Mouse (Mus musculus): Measurements from ENCODE around the gene Slco3a1. TPM values are rescaled to one million over a fixed set of nuclear protein-coding genes. Genes with fewer than 3 reads are reported as not detected.

Slco3a1 gene
- total and polyA plus RNA-seq, 3 experiments = 0.04 to 0.35 TPM; not detected in 1

- Histone ChIP-seq H3K36me3 (replicated peaks in 1 of 2; ENCODE audit: control insufficient read depth in 1 of 2, insufficient read depth in 1 of 2, low read length in 1 of 2) (no peaks in the 10 kb centered on the region), H3K4me1 (ENCODE audit: control insufficient read depth in 1 of 2, insufficient read depth in 2 of 2) (no peaks in the 10 kb centered on the region), H3K79me2 (replicated peaks; ENCODE audit: control insufficient read depth, extremely low read depth, insufficient read depth, poor library complexity, severe bottlenecking) (no peaks in the 10 kb centered on the region), H3K27ac (ENCODE audit: insufficient read depth, low read depth) (no peak overlapping the region), H3K4me2 (ENCODE audit: insufficient read depth, low read depth, poor library complexity, severe bottlenecking) (no peak overlapping the region), H3K9me3 (replicated peaks; ENCODE audit: low read length) (no peaks in the 10 kb centered on the region), H3K9ac (ENCODE audit: insufficient read depth, low read depth) (no peak overlapping the region), H3K4me3 (replicated peaks in 1 of 3; ENCODE audit: low read depth in 2 of 3, low read length in 2 of 3, poor library complexity in 1 of 3) (no peak overlapping the region), H3K27me3 (replicated peaks) (peaks cover 77% of the 10 kb centered on the region)
- no peak for DNase-seq (ENCODE audit: extremely low read depth)
- TF ChIP-seq MEF2A (IDR thresholded peaks at IDR 0.05; ENCODE audit: borderline replicate concordance, low read depth, low read length) (no peak), ETS1 (conservative IDR thresholded peaks at IDR 0.05; ENCODE audit: low read depth, low read length) (no peak), MAX (IDR thresholded peaks at IDR 0.05; ENCODE audit: low read length) (no peak), POLR2A (IDR thresholded peaks at IDR 0.05; ENCODE audit: low read depth, low read length) (no peak), HCFC1 (IDR thresholded peaks at IDR 0.05; ENCODE audit: low read depth, low read length) (no peak), USF2 (conservative IDR thresholded peaks at IDR 0.05; ENCODE audit: low read depth, low read length) (no peak), JUND (conservative IDR thresholded peaks at IDR 0.05; ENCODE audit: low read depth, low read length) (no peak)
- in situ Hi-C loops (cut with MboI; ENCODE audit: low pct_ligation_motif_present, low pct_unique_long_range_greater_than_20kb, low sequenced_read_pairs) (no loop called here), dilution Hi-C loops (cut with MboI; ENCODE audit: extremely low pct_ligation_motif_present, extremely low pct_unique_long_range_greater_than_20kb, low sequenced_read_pairs) (no loop called here)
Observed at GRCm38 (mm10) chr7:74311536-74311935, 243.0 kb downstream of the Slco3a1 start.

- Histone ChIP-seq H3K9ac (ENCODE audit: insufficient read depth, low read depth) (no peak overlapping the region), H3K4me3 (replicated peaks in 1 of 3; ENCODE audit: low read depth in 2 of 3, low read length in 2 of 3, poor library complexity in 1 of 3) (no peak overlapping the region), H3K9me3 (replicated peaks; ENCODE audit: low read length) (no peaks in the 10 kb centered on the region), H3K36me3 (replicated peaks in 1 of 2; ENCODE audit: control insufficient read depth in 1 of 2, insufficient read depth in 1 of 2, low read length in 1 of 2) (no peaks in the 10 kb centered on the region), H3K27me3 (replicated peaks) (peaks cover 76% of the 10 kb centered on the region), H3K27ac (ENCODE audit: insufficient read depth, low read depth) (no peak overlapping the region), H3K4me1 (ENCODE audit: control insufficient read depth in 1 of 2, insufficient read depth in 2 of 2) (no peaks in the 10 kb centered on the region), H3K79me2 (replicated peaks; ENCODE audit: control insufficient read depth, extremely low read depth, insufficient read depth, poor library complexity, severe bottlenecking) (no peaks in the 10 kb centered on the region), H3K4me2 (ENCODE audit: insufficient read depth, low read depth, poor library complexity, severe bottlenecking) (no peak overlapping the region)
- in situ Hi-C loops (cut with MboI; ENCODE audit: low pct_ligation_motif_present, low pct_unique_long_range_greater_than_20kb, low sequenced_read_pairs) (no loop called here), dilution Hi-C loops (cut with MboI; ENCODE audit: extremely low pct_ligation_motif_present, extremely low pct_unique_long_range_greater_than_20kb, low sequenced_read_pairs) (no loop called here)
- DNase-seq (ENCODE audit: extremely low read depth) = no peak
- TF ChIP-seq MXI1 (IDR thresholded peaks at IDR 0.05; ENCODE audit: low read depth, low read length) (no peak), UBTF (IDR thresholded peaks at IDR 0.05; ENCODE audit: low read depth, low read length) (no peak), ZMIZ1 (IDR thresholded peaks at IDR 0.05; ENCODE audit: low read depth, low read length) (no peak), KAT2A (IDR thresholded peaks at IDR 0.05; ENCODE audit: insufficient replicate concordance, low read length) (no peak), CHD1 (IDR thresholded peaks at IDR 0.05; ENCODE audit: low read depth, low read length) (no peak), RAD21 (IDR thresholded peaks at IDR 0.05; ENCODE audit: low read depth, low read length) (no peak), EP300 (IDR thresholded peaks at IDR 0.05; ENCODE audit: low read length) (no peak), HCFC1 (IDR thresholded peaks at IDR 0.05; ENCODE audit: low read depth, low read length) (no peak), CHD2 (IDR thresholded peaks at IDR 0.05; ENCODE audit: low read length) (no peak), POLR2AphosphoS2 (IDR thresholded peaks at IDR 0.05; ENCODE audit: low read depth, low read length) (no peak), ETS1 (conservative IDR thresholded peaks at IDR 0.05; ENCODE audit: low read depth, low read length) (no peak), ZNF384 (IDR thresholded peaks at IDR 0.05; ENCODE audit: low read depth, low read length) (no peak), MAX (IDR thresholded peaks at IDR 0.05; ENCODE audit: low read length) (no peak), ZC3H11A (IDR thresholded peaks at IDR 0.05; ENCODE audit: low read depth, low read length) (no peak), TCF12 (IDR thresholded peaks at IDR 0.05; ENCODE audit: low read depth, low read length) (no peak), USF2 (conservative IDR thresholded peaks at IDR 0.05; ENCODE audit: low read depth, low read length) (no peak), BHLHE40 (IDR thresholded peaks at IDR 0.05; ENCODE audit: low read depth, low read length) (no peak), MEF2A (IDR thresholded peaks at IDR 0.05; ENCODE audit: borderline replicate concordance, low read depth, low read length) (no peak), TBP (conservative IDR thresholded peaks at IDR 0.05; ENCODE audit: low read depth, low read length) (no peak), ZKSCAN1 (IDR thresholded peaks at IDR 0.05; ENCODE audit: borderline replicate concordance, low read depth, low read length) (no peak)
Observed at GRCm38 (mm10) chr7:74303611-74304300, 250.8 kb downstream of the Slco3a1 start.
